ENCODE assay signal across 8 mouse cellular contexts in genomic region chr1:93755291-93755610, GRCm38 (mm10). TPM values are rescaled to one million over a fixed set of nuclear protein-coding genes. Genes with fewer than 3 reads are reported as not detected.
DNase-seq lines count a peak whose midpoint lies in the region; ATAC-seq and TF ChIP-seq lines count a peak whose summit lies in the region.

No protein-coding gene starts in this region.

- no peaks in the 10 kb centered on the region for H3K36me3 ChIP-seq in hindbrain, embryonic 16.5 days (ENCODE audit: control insufficient read depth, insufficient read depth, low read length)
- H3K36me3 ChIP-seq in midbrain, postnatal 0 days (ENCODE audit: insufficient read depth, low read length), result peaks cover 2% of the 10 kb centered on the region

- H3K9ac ChIP-seq in hindbrain, embryonic 16.5 days (ENCODE audit: low read depth, low read length), result peak overlapping the region; percentile 92
- peak overlapping the region; percentile 88 for H3K9ac ChIP-seq in midbrain, postnatal 0 days (replicated peaks; ENCODE audit: low read length, poor library complexity, severe bottlenecking)

- peak overlapping the region; percentile 97 for H3K4me3 ChIP-seq in bone marrow, adult 2 months (replicated peaks; ENCODE audit: control insufficient read depth, low read depth, low read length)
- peak overlapping the region; percentile 98 for H3K4me3 ChIP-seq in hindbrain, embryonic 16.5 days (ENCODE audit: low read length)
- H3K4me3 ChIP-seq in midbrain, postnatal 0 days (ENCODE audit: low read depth, low read length), result peak overlapping the region; percentile 87

- under 1% methylated on average over 13 of the region's 13 CpGs for WGBS in bone marrow, adult 2 months
- under 1% methylated on average over 13 of the region's 13 CpGs for WGBS in hindbrain, embryonic 16.5 days
- WGBS in midbrain, postnatal 0 days, result under 1% methylated on average over 13 of the region's 13 CpGs

- peak; percentile 22 for DNase-seq in layer of hippocampus, adult 9-11 months
- DNase-seq in layer of hippocampus, adult 11-12 months (ENCODE audit: low spot score), result no peak
- no peak for DNase-seq in midbrain, postnatal 0 days (ENCODE audit: low spot score)
- DNase-seq in layer of hippocampus, adult 8-10 months (ENCODE audit: low spot score in 2 of 2), result no peak
- DNase-seq in urinary bladder, postnatal 14 days (ENCODE audit: low spot score), result no peak

- H3K9me3 ChIP-seq in hindbrain, embryonic 16.5 days (ENCODE audit: control insufficient read depth, low read length), result no peaks in the 10 kb centered on the region
- no peaks in the 10 kb centered on the region for H3K9me3 ChIP-seq in midbrain, postnatal 0 days (ENCODE audit: low read length)

- peak overlapping the region; percentile 97 for H3K27ac ChIP-seq in bone marrow, adult 2 months (ENCODE audit: control insufficient read depth, insufficient read depth, low read depth, low read length, poor library complexity)
- H3K27ac ChIP-seq in hindbrain, embryonic 16.5 days (ENCODE audit: low read depth, low read length), result peak overlapping the region; percentile 82
- peak overlapping the region; percentile 82 for H3K27ac ChIP-seq in midbrain, postnatal 0 days (ENCODE audit: low read depth, low read length)

- no peak for TF ChIP-seq POLR2A in bone marrow, adult 2 months (IDR thresholded peaks at IDR 0.05; ENCODE audit: borderline replicate concordance, control insufficient read depth, low read depth, low read length)

- no peaks in the 10 kb centered on the region for H3K27me3 ChIP-seq in hindbrain, embryonic 16.5 days (replicated peaks; ENCODE audit: control insufficient read depth, insufficient read depth, low read length)
- H3K27me3 ChIP-seq in midbrain, postnatal 0 days (ENCODE audit: insufficient read depth, low read length), result no peaks in the 10 kb centered on the region

- peaks cover 2% of the 10 kb centered on the region; the same call in 1 of the 2 replicates for H3K4me1 ChIP-seq in bone marrow, adult 2 months (ENCODE audit: control insufficient read depth, insufficient read depth, low read length)
- peaks cover 24% of the 10 kb centered on the region for H3K4me1 ChIP-seq in hindbrain, embryonic 16.5 days (ENCODE audit: control insufficient read depth, insufficient read depth, low read depth, low read length)
- peaks cover 3% of the 10 kb centered on the region; the same call in 1 of the 2 replicates for H3K4me1 ChIP-seq in midbrain, postnatal 0 days (ENCODE audit: insufficient read depth, low read length)

- ATAC-seq in hindbrain, embryonic 16.5 days, result no peak; the same call in 1 of the 2 replicates
- ATAC-seq in midbrain, postnatal 0 days (ENCODE audit: low FRiP score), result peak; percentile 8; the same call in 1 of the 2 replicates
- ATAC-seq in granulocyte monocyte progenitor cell, adult 5-6 weeks (replicated peaks; ENCODE audit: poor library complexity, severe bottlenecking), result no peak

- no peak for TF ChIP-seq CTCF in bone marrow, adult 2 months (IDR thresholded peaks at IDR 0.05; ENCODE audit: control insufficient read depth, insufficient read depth, low read length)
- TF ChIP-seq CTCF in midbrain, postnatal 0 days (IDR thresholded peaks at IDR 0.05), result no peak

- H3K4me2 ChIP-seq in hindbrain, embryonic 16.5 days (ENCODE audit: low read length), result peak overlapping the region; percentile 66
- H3K4me2 ChIP-seq in midbrain, postnatal 0 days (ENCODE audit: low read depth, low read length, poor library complexity, severe bottlenecking), result peak overlapping the region; percentile 90

RNA-seq across cellular contexts. Expression of gene Thap4, which starts 0.6 kb away (rescaled TPM):
- polyA plus RNA-seq in bone marrow, adult 2 months (2011; ENCODE audit: insufficient read depth, insufficient read length, low replicate concordance, missing spikeins), result 4.2 and 13.0 TPM in 2 replicates
- 51.3 and 52.6 TPM in 2 replicates for polyA plus RNA-seq in hindbrain, embryonic 16.5 days (2015; fragmentation: Nextera tagmentation; extraction: Ambion mirVana)
- 56.0 and 63.3 TPM in 2 replicates for total RNA-seq in midbrain, postnatal 0 days (2014; rRNA removed)
- 53.7 and 57.1 TPM in 2 replicates for polyA plus RNA-seq in midbrain, postnatal 0 days (2015; fragmentation: Nextera tagmentation; extraction: Ambion mirVana)
- 30.8 and 57.7 TPM in 2 replicates for total RNA-seq in granulocyte monocyte progenitor cell, adult 5-6 weeks (2014; fragmentation: Nextera tagmentation)
- 16.7 and 25.0 TPM in 2 replicates for total RNA-seq in granulocyte monocyte progenitor cell, adult 5-6 weeks (2017)
- 10 to 100 TPM; 29.2 to 36.4 (median 36.0) TPM for total RNA-seq in layer of hippocampus, adult 8-10 months (2022)

RNA-seq across cellular contexts. Expression of gene Atg4b, which starts 4.0 kb away (rescaled TPM):
- polyA plus RNA-seq in bone marrow, adult 2 months (2011; ENCODE audit: insufficient read depth, insufficient read length, low replicate concordance, missing spikeins), result 42.7 and 56.8 TPM in 2 replicates
- polyA plus RNA-seq in hindbrain, embryonic 16.5 days (2015; fragmentation: Nextera tagmentation; extraction: Ambion mirVana), result 85.6 and 92.1 TPM in 2 replicates
- total RNA-seq in midbrain, postnatal 0 days (2014; rRNA removed), result 39.3 and 58.7 TPM in 2 replicates
- 75.8 and 81.8 TPM in 2 replicates for polyA plus RNA-seq in midbrain, postnatal 0 days (2015; fragmentation: Nextera tagmentation; extraction: Ambion mirVana)
- 29.7 and 61.9 TPM in 2 replicates for total RNA-seq in granulocyte monocyte progenitor cell, adult 5-6 weeks (2014; fragmentation: Nextera tagmentation)
- total RNA-seq in granulocyte monocyte progenitor cell, adult 5-6 weeks (2017), result 46.8 and 87.7 TPM in 2 replicates
- 10 to 100 TPM; 73.6 to 96.0 (median 80.6) TPM for total RNA-seq in layer of hippocampus, adult 8-10 months (2022)

RNA-seq across cellular contexts. Expression of gene Dtymk, which starts 46.5 kb away (rescaled TPM):
- 122 and 128 TPM in 2 replicates for polyA plus RNA-seq in bone marrow, adult 2 months (2011; ENCODE audit: insufficient read depth, insufficient read length, low replicate concordance, missing spikeins)
- 134 and 147 TPM in 2 replicates for polyA plus RNA-seq in hindbrain, embryonic 16.5 days (2015; fragmentation: Nextera tagmentation; extraction: Ambion mirVana)
- 66.8 and 88.8 TPM in 2 replicates for total RNA-seq in midbrain, postnatal 0 days (2014; rRNA removed)
- 109 TPM in 2 replicates for polyA plus RNA-seq in midbrain, postnatal 0 days (2015; fragmentation: Nextera tagmentation; extraction: Ambion mirVana)
- 238 and 289 TPM in 2 replicates for total RNA-seq in granulocyte monocyte progenitor cell, adult 5-6 weeks (2014; fragmentation: Nextera tagmentation)
- total RNA-seq in granulocyte monocyte progenitor cell, adult 5-6 weeks (2017), result 216 and 239 TPM in 2 replicates
- 10 to 100 TPM; 52.7 to 64.8 (median 58.4) TPM for total RNA-seq in layer of hippocampus, adult 8-10 months (2022)

RNA-seq across cellular contexts. Expression of gene Ing5, which starts 48.5 kb away (rescaled TPM):
- polyA plus RNA-seq in bone marrow, adult 2 months (2011; ENCODE audit: insufficient read depth, insufficient read length, low replicate concordance, missing spikeins), result 12.0 and 17.7 TPM in 2 replicates
- 9.1 and 9.4 TPM in 2 replicates for polyA plus RNA-seq in hindbrain, embryonic 16.5 days (2015; fragmentation: Nextera tagmentation; extraction: Ambion mirVana)
- 12.6 and 13.5 TPM in 2 replicates for total RNA-seq in midbrain, postnatal 0 days (2014; rRNA removed)
- polyA plus RNA-seq in midbrain, postnatal 0 days (2015; fragmentation: Nextera tagmentation; extraction: Ambion mirVana), result 7.1 and 7.5 TPM in 2 replicates
- 9.5 and 19.4 TPM in 2 replicates for total RNA-seq in granulocyte monocyte progenitor cell, adult 5-6 weeks (2014; fragmentation: Nextera tagmentation)
- 27.1 and 42.3 TPM in 2 replicates for total RNA-seq in granulocyte monocyte progenitor cell, adult 5-6 weeks (2017)
- 10 to 100 TPM; 15.0 to 16.0 (median 15.4) TPM for total RNA-seq in layer of hippocampus, adult 8-10 months (2022)
